Mouse (Mus musculus) small intestine, adult 2 months (tissue): ENCODE measurements around the gene Arhgdia. TPM values are rescaled to one million over a fixed set of nuclear protein-coding genes. Genes with fewer than 3 reads are reported as not detected.
A peak's percentile ranks its signal among the peaks of the same experiment; 100 is the strongest.

Experiments used
- H3K27ac ChIP-seq: fragments of 200-500 bp; 2 replicates; pipeline ENCODE4 v1.5.1; 2012; ENCODE audit warnings: low read depth, low read length, control low read depth, inconsistent platforms; ENCODE audit not compliant: insufficient read depth
- H3K27me3 ChIP-seq: fragments of 200-500 bp; 2 replicates; pipeline ENCODE4 v1.6.1; 2012; ENCODE audit warnings: mild to moderate bottlenecking, moderate library complexity, low read length, inconsistent platforms; ENCODE audit not compliant: control insufficient read depth, insufficient read depth
- H3K36me3 ChIP-seq: fragments of 200-500 bp; 2 replicates; pipeline ENCODE4 v1.6.1; 2012; ENCODE audit warnings: mild to moderate bottlenecking, low read length, control low read depth, inconsistent platforms; ENCODE audit not compliant: control insufficient read depth, insufficient read depth
- H3K4me1 ChIP-seq: fragments of 200-500 bp; 2 replicates; pipeline ENCODE4 v1.6.1; 2012; ENCODE audit warnings: low read length, inconsistent platforms, mixed read lengths; ENCODE audit not compliant: control insufficient read depth, insufficient read depth, insufficient read length
- H3K4me3 ChIP-seq: fragments of 200-500 bp; 2 replicates; pipeline ENCODE4 v1.5.1; 2012; ENCODE audit warnings: low read depth, mild to moderate bottlenecking, control low read depth, inconsistent platforms, low read length, moderate library complexity
- CTCF ChIP-seq: fragments of 200-500 bp; IDR thresholded peaks from 2 replicates; pipeline ENCODE4 v1.5.1; 2012; ENCODE audit warnings: low read depth, mild to moderate bottlenecking, control low read depth, inconsistent platforms, low read length, moderate library complexity, mixed read lengths; ENCODE audit not compliant: insufficient replicate concordance, insufficient read length; ENCODE audit errors: extremely low read depth
- POLR2A ChIP-seq: fragments of 200-500 bp; IDR thresholded peaks from 2 replicates; pipeline ENCODE4 v1.6.1; 2012; ENCODE audit warnings: low read depth, mild to moderate bottlenecking, control low read depth, inconsistent platforms, low read length, moderate library complexity
- WGBS: fragments of 180-500 bp; shearing (Covaris S2); methylation state at CpG from one replicate; pipeline ENCODE4 v1.1.7; 2018; 5-methylcytosine and 5-hydroxymethylcytosine counted together
- polyA plus RNA-seq: library from polyadenylated mRNA; depleted of rRNA; stranded (reverse); fragments of >200 nt; gene quantifications from 2 replicates; pipeline ENCODE4 v1.2.3, GENCODE M21; 2012

The Arhgdia gene
- polyA plus RNA-seq, 1 experiment, result 1,022 TPM

GRCm38 (mm10) chr11:120573585-120574277 is 7.7 kb downstream of the Arhgdia start:
- H3K36me3 ChIP-seq, result peaks cover 34% of the 10 kb centered on the region
- peak overlapping the region; percentile 74 for H3K4me3 ChIP-seq
- no peaks in the 10 kb centered on the region for H3K27me3 ChIP-seq
- TF ChIP-seq POLR2A (no peak), CTCF (no peak)
- H3K4me1 ChIP-seq, result peaks cover 29% of the 10 kb centered on the region
- under 1% methylated on average over 23 of the region's 23 CpGs for WGBS
- peak overlapping the region; percentile 92 for H3K27ac ChIP-seq

DNA sequence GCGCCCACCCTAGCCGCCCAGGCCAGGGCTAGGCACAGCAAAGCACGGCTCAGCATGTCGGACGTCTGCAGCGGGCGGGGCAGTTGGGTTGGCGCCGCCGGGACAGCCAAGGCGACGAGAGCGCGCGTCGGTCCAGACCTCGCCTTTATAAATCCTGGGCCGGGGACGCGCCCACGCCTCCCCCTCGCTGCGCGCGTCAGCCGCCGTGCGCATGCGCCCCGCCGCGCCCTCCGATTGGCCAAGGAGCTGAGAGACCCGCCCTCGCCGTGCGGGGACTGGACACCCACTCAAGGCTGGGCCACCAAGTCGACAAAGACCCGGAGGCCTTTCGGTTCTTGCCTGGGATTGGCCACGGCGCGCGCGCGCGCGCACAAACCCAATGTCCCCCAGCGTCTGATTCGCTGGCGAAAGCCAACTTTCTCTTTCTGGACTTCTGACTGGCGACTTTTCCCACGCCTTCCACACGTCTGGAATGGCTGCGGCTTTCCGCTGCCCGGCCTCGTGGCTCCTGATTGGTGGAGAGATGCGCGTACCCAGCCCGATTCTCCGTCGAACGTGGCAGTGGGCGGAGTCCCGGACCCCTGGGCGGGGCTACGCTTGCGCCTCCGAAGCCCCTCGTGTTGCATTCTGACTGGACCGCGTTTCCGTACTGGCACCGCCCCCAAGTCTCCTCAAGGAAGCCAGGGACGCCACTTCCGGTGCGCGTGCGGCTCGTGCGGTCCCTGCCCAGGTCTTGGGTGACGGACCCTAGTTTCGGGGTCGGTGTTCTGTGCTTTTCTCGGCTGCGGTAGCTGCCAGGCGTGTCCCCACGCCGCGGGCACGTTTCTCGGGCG is 8.5 kb downstream of the Arhgdia start, which contains the start of gene P4hb:
TSS of gene P4hb (minus strand) at position 502 of the 833 bp plus-strand sequence.
- Histone ChIP-seq H3K27ac (peak within 1 kb of the TSS; percentile 92), H3K4me3 (peak within 1 kb of the TSS; percentile 74), H3K36me3 (peaks cover 34% of the 10 kb centered on the region), H3K4me1 (peaks cover 21% of the 10 kb centered on the region), H3K27me3 (no peaks in the 10 kb centered on the region)
- peak; percentile 92 for TF ChIP-seq POLR2A
- TF ChIP-seq CTCF, result no peak
- WGBS, result under 1% methylated on average over 94 of the region's 94 CpGs

DNA sequence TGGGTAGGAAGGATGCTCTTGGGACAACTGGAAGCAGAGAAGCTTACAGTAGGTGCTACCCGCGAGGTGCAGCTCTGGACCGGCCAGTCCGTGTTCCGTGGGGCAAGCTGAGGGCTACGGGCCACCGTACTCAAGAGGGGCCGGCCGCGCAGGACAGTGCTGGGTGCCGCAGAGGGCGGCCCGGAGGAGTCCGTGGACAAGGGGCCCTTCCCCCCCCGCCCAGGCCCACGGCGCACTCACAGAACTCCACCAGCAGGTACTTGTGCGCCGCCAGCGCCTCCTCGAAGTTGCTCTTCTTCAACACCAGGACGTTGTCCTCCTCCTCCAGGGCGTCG is 9.0 kb downstream of the Arhgdia start:
- Histone ChIP-seq H3K4me1 (peaks cover 19% of the 10 kb centered on the region; the same call in 1 of the 2 replicates), H3K36me3 (peaks cover 34% of the 10 kb centered on the region), H3K27me3 (no peaks in the 10 kb centered on the region), H3K27ac (peak overlapping the region; percentile 90), H3K4me3 (peak overlapping the region; percentile 70)
- TF ChIP-seq CTCF (no peak), POLR2A (no peak)
- under 1% methylated on average over 24 of the region's 24 CpGs for WGBS

DNA sequence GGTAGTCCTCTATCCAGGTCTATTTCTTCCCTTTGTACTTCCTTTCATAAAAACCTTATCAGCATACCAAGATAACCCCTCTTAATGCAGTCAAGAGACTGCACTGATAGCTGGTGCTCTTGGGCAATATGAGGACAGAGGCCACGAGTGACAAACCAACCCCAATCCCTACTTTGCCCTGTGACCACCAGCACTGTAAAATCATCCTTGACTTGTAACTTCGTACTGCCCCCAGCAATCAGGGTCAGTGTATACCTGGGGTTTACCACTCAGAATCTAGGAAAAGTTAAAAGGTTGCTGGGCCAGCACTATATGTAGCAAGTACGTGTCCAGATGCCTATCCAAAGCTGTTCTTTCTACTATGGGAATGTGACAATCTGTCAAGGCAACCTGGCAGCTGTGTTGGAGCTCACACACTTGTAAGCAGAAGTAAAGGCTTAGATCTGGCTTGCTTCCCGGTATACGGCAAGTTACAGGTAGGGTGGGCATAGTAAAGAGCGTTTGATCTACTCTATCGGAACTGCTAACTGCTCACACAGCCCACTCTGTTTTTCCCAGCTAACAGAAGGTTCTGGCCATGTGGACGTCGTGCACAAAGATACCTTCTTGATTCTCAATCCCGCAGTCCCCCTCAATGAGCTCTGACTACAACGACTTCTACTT is 9.5 kb downstream of the Arhgdia start:
- Histone ChIP-seq H3K27me3 (no peaks in the 10 kb centered on the region), H3K4me1 (peaks cover 14% of the 10 kb centered on the region; the same call in 1 of the 2 replicates), H3K4me3 (peak overlapping the region; percentile 70), H3K36me3 (peaks cover 39% of the 10 kb centered on the region), H3K27ac (peak overlapping the region; percentile 90)
- WGBS, result 2% methylated on average over 11 of the region's 11 CpGs
- TF ChIP-seq POLR2A, result no peak

GRCm38 (mm10) chr11:120571122-120571521 is 10.3 kb downstream of the Arhgdia start:
- peaks cover 9% of the 10 kb centered on the region; the same call in 1 of the 2 replicates for H3K4me1 ChIP-seq
- WGBS, result 34% methylated on average over 3 of the region's 3 CpGs
- H3K36me3 ChIP-seq, result peaks cover 46% of the 10 kb centered on the region
- H3K27me3 ChIP-seq, result no peaks in the 10 kb centered on the region
- TF ChIP-seq CTCF (no peak), POLR2A (0 out of 2 replicates have a peak, but pooled peaks have one; percentile 22)
- peak overlapping the region; percentile 70 for H3K4me3 ChIP-seq
- H3K27ac ChIP-seq, result peak overlapping the region; percentile 72; the same call in 1 of the 2 replicates

- peaks cover 72% of the 10 kb centered on the region for H3K36me3 ChIP-seq
- TF ChIP-seq CTCF (no peak), POLR2A (no peak)
These were observed 13.1 kb downstream of the Arhgdia start for GRCm38 (mm10) chr11:120568324-120568723.

More at GRCm38 (mm10) chr11:120568324-120568723, 13.1 kb downstream of the Arhgdia start:
- Histone ChIP-seq H3K27ac (no peak overlapping the region), H3K27me3 (no peaks in the 10 kb centered on the region), H3K4me3 (no peak overlapping the region), H3K4me1 (peaks cover 6% of the 10 kb centered on the region; the same call in 1 of the 2 replicates)
- 85% methylated on average over 6 of the region's 6 CpGs for WGBS
